Mouse (Mus musculus) C2C12 (cell line): ENCODE data around the gene 1600015I10Rik. TPM values are rescaled to one million over a fixed set of nuclear protein-coding genes. Genes with fewer than 3 reads are reported as not detected.

Experiments used
- H3K27me3 ChIP-seq: one replicate; pipeline ENCODE4 v1.6.1; 2011; ENCODE audit not compliant: control insufficient read depth, insufficient read depth, insufficient read length
- H3K36me3 ChIP-seq: one replicate; pipeline ENCODE4 v1.6.1; 2011; ENCODE audit not compliant: control insufficient read depth, insufficient read depth
- H3K4me3 ChIP-seq: one replicate; pipeline ENCODE4 v1.5.1; 2011; ENCODE audit warnings: mild to moderate bottlenecking, control low read depth; ENCODE audit not compliant: poor library complexity, insufficient read depth, severe bottlenecking
- H3K79me2 ChIP-seq: one replicate; pipeline ENCODE4 v1.6.1; 2011; ENCODE audit not compliant: control insufficient read depth, insufficient read depth
- H3K79me3 ChIP-seq: one replicate; pipeline ENCODE4 v1.6.1; 2011; ENCODE audit warnings: low read depth, control low read depth
- H3ac ChIP-seq: one replicate; pipeline ENCODE3; 2011; ENCODE audit warnings: low read depth; ENCODE audit not compliant: control insufficient read depth, insufficient read length
- CEBPB ChIP-seq: IDR thresholded peaks from one replicate; pipeline ENCODE4 v1.6.1; 2011; ENCODE audit warnings: low read depth, mild to moderate bottlenecking, control low read depth, moderate library complexity
- CTCF ChIP-seq: IDR thresholded peaks from one replicate; pipeline ENCODE4 v1.5.1; 2011; ENCODE audit not compliant: control insufficient read depth, insufficient read depth, insufficient read length
- FOSL1 ChIP-seq: IDR thresholded peaks from one replicate; pipeline ENCODE4 v1.8.0; 2011; ENCODE audit warnings: mild to moderate bottlenecking, low read length; ENCODE audit not compliant: poor library complexity, insufficient read depth, severe bottlenecking
- MAX ChIP-seq: IDR thresholded peaks from one replicate; pipeline ENCODE4 v1.6.1; 2011; ENCODE audit warnings: mild to moderate bottlenecking, control low read depth
- MYOD1 ChIP-seq: IDR thresholded peaks from one replicate; pipeline ENCODE4 v1.6.1; 2011; ENCODE audit warnings: low read depth; ENCODE audit not compliant: control insufficient read depth, insufficient read length
- MYOG ChIP-seq: IDR thresholded peaks from one replicate; pipeline ENCODE4 v1.6.1; 2011; ENCODE audit not compliant: control insufficient read depth, insufficient read length; ENCODE audit errors: extremely low read depth
- USF1 ChIP-seq: IDR thresholded peaks from one replicate; pipeline ENCODE4 v1.6.1; 2011; ENCODE audit warnings: low read depth, mild to moderate bottlenecking, control low read depth, moderate library complexity
- polyA plus RNA-seq: library from polyadenylated mRNA; unstranded; fragments of >200 nt; fragmentation: generic; extraction: Trizol; gene quantifications from one replicate; pipeline ENCODE4 v1.2.1, GENCODE M21; 2012; ENCODE audit warnings: missing spikeins

The 1600015I10Rik gene
- polyA plus RNA-seq, 1 experiment, result not detected

DNA sequence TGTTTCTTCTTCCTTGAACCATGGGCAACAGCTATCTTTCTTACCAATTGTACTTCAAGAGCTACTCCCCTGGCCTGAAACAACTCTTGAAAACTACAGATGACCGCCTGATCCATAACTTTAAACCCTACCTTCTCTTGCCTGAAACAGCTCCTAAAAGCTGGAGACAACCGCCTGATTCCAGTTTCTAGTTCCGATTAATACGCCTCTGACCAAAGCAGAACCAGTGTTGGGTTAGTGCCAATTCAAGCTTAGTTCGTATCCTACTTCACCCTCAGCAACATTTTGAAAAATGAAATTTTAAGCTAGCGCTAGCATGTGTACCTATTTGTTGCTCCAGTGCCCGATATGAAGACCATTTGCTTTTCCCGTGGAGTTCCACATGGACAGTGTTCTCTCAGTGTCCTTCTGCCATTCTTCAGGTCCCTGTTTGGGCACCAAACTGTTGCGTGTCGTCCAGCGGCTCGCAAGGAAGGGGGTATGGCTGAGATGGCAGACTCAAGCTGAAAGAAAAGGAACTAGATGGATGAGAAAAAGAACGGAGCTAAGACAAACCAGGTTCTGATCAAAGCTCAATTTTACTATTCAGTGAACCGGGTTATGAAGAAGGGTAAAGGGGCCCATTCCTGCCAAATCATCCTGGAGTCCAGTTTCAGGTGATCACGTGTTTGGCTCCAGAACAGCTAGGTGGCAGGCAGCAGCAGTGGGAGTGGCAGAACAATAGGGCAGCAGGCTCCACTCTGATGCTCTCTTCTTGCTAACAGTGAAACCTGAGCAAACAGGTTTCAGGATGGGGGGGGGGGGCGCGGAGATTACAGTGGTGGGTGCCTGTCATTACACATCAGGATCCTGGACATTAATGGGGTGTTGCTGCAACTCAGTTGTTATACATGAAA, 26.9 kb upstream of the 1600015I10Rik start:
- Histone ChIP-seq H3K36me3 (no peaks in the 10 kb centered on the region), H3K4me3 (no peak overlapping the region), H3ac (no peak overlapping the region), H3K79me3 (no peaks in the 10 kb centered on the region), H3K27me3 (no peaks in the 10 kb centered on the region), H3K79me2 (no peaks in the 10 kb centered on the region)
- TF ChIP-seq CEBPB (no peak), MYOG (no peak), FOSL1 (no peak), USF1 (no peak), CTCF (no peak), MYOD1 (no peak), MAX (no peak)

DNA sequence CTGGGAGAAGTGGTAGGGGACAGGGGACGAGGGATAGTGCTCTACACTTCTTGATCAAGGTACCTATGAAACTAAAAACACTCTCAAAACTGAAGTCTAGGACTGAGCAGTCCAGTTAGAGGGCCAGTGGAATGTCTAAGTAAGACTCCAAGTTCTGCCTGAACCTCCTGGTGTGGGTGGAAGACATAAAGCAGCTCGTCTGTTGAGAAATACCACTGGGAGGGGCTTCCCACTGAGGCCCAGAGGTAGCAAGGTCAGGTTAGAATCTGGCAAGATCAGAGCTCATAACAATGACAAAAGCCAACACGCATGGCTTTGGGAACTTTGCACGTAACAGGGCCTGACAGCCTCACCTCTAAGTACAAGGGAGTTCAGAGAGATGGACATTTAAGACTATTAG, 26.3 kb upstream of the 1600015I10Rik start:
- Histone ChIP-seq H3K27me3 (no peaks in the 10 kb centered on the region), H3K36me3 (no peaks in the 10 kb centered on the region), H3K4me3 (no peak overlapping the region), H3ac (no peak overlapping the region), H3K79me3 (no peaks in the 10 kb centered on the region), H3K79me2 (no peaks in the 10 kb centered on the region)
- no peak for TF ChIP-seq CTCF
- TF ChIP-seq CEBPB, result no peak

DNA sequence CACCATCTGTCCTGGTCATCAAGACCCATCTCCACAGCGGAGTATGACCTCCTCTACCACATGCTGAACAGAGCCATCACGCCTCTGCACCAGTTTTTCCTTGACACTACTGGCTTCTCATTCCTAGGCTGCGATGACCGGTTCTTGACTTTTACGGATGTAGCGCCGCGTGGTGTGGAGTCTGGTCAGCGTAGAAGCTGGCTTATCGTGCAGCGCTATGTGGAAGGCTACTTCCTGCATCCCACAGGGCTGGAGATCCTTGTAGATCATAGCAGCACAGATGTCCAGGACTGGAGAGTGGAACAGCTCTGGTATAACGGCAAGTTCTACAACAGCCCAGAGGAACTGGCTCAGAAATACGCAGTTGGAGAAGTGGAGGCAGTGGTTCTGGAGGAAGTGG, 24.1 kb upstream of the 1600015I10Rik start:
- H3K79me2 ChIP-seq, result no peaks in the 10 kb centered on the region
- H3K27me3 ChIP-seq, result no peaks in the 10 kb centered on the region
- no peaks in the 10 kb centered on the region for H3K36me3 ChIP-seq
- H3ac ChIP-seq, result no peak overlapping the region
- H3K79me3 ChIP-seq, result no peaks in the 10 kb centered on the region
- no peak for TF ChIP-seq USF1
- no peak for TF ChIP-seq MAX
- no peak for TF ChIP-seq CEBPB
- no peak for TF ChIP-seq CTCF
- no peak for TF ChIP-seq MYOD1
- no peak for TF ChIP-seq FOSL1
- no peak for TF ChIP-seq MYOG
- no peak overlapping the region for H3K4me3 ChIP-seq

DNA sequence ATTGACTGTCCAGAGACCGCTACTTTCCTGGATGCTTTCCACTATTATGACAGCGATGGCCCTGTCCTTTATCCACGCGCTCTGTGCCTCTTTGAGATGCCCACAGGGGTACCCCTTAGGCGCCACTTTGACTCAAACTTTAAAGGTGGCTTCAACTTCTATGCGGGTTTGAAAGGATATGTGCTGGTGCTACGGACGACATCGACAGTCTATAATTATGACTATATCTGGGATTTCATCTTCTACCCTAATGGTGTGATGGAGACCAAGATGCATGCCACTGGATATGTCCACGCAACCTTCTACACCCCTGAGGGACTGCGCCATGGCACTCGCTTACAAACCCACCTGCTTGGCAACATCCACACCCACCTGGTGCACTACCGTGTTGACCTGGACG, 23.3 kb upstream of the 1600015I10Rik start:
- Histone ChIP-seq H3K79me2 (no peaks in the 10 kb centered on the region), H3K27me3 (no peaks in the 10 kb centered on the region), H3ac (no peak overlapping the region), H3K36me3 (no peaks in the 10 kb centered on the region), H3K79me3 (no peaks in the 10 kb centered on the region), H3K4me3 (no peak overlapping the region)
- no peak for TF ChIP-seq FOSL1
- TF ChIP-seq USF1, result no peak
- no peak for TF ChIP-seq CTCF
- no peak for TF ChIP-seq MYOD1
- no peak for TF ChIP-seq MYOG
- no peak for TF ChIP-seq MAX

DNA sequence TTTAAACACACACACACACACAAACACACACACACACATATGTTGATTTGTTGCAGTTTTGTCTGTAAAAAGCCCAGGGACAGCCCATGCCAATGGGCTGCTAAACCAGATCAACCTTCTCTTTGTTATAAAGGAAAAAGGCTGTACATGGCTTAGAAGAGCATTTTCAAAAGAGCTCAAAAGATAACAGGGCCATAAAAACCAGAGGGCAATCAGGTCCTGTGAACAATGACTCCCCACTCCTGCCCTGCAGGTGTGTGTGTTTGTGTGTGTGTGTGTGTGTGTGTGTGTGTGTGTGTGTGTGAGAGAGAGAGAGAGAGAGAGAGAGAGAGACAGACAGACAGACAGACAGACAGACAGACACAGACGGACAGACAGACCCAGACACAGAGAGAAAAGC, 20.5 kb upstream of the 1600015I10Rik start:
- no peak overlapping the region for H3ac ChIP-seq
- no peaks in the 10 kb centered on the region for H3K36me3 ChIP-seq
- H3K79me3 ChIP-seq, result no peaks in the 10 kb centered on the region
- no peaks in the 10 kb centered on the region for H3K27me3 ChIP-seq
- TF ChIP-seq FOSL1 (no peak), MAX (no peak), CTCF (no peak), MYOG (no peak), MYOD1 (no peak), USF1 (no peak), CEBPB (no peak)
- H3K4me3 ChIP-seq, result no peak overlapping the region
- H3K79me2 ChIP-seq, result no peaks in the 10 kb centered on the region

DNA sequence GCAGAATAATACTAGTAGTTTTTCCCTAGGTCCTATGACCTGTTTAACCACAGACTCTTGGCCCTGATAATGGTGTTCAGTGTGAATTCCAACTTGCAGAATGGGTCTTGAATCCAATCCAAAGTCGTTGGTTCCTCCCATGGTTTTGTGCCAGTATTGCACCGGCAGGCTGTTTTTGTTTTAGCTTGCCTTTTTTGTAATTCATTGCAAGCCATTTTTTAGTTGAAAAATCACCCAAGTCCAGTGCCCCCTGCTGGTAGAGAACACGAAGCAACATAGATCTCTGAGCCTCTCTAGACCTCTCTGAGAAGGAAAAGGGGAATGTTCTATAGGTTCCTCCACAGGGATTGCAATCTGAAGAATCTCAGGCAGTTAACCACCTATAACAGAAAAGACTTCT, 17.7 kb upstream of the 1600015I10Rik start:
- H3K79me2 ChIP-seq, result no peaks in the 10 kb centered on the region

More for the DNA sequence above, 17.7 kb upstream of the 1600015I10Rik start:
- TF ChIP-seq MYOG (no peak), MYOD1 (no peak), MAX (no peak), FOSL1 (no peak)
- Histone ChIP-seq H3K79me3 (no peaks in the 10 kb centered on the region), H3K27me3 (no peaks in the 10 kb centered on the region), H3K36me3 (no peaks in the 10 kb centered on the region), H3K4me3 (no peak overlapping the region), H3ac (no peak overlapping the region)
